Mouse (Mus musculus): ENCODE data around the gene P2rx4. TPM values are rescaled to one million over a fixed set of nuclear protein-coding genes. Genes with fewer than 3 reads are reported as not detected.

Gene P2rx4
- total RNA-seq (2021) = 10 to 100 TPM; 17.9 to 19.0 TPM

DNA sequence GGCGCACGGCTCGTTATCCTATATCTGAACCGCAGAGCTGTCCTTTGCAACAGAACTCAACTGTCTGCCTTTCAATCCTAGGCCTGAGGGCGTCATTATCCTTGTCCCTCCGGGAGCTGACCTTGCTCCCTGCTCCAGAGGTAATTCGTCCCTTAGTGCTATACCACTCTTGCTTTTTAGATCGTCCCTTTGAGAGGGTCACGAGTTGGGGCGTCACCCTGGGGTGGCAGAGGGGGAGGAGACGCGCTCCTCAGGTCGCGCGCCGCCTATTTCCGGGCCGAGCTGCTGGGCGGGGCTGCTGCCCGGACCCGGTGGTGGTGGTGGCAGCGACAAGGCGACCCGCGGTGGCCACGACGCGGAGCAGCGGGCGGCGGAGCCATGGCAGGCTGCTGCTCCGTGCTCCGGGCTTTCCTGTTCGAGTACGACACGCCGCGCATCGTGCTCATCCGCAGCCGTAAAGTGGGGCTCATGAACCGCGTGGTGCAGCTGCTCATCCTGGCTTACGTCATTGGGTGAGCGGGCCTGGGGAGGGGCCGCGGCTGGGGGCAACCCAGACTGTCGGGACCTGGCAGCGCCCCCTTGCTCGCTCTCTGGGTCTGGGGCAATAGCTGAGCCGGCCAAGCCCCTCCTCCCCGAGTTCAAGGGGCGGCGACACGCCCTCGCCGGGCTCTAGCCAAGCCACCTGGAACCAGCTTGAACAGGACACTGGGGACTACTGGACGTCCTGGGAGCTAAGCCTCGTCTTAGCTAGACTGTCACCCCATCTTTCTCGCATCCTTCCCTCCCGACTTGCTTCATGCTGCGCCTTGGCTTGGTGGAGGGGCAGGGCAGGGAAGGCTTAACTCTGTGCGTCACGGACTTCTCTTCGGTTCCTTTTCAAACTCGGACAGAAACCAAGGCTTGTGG lies at the start of gene P2rx4:
Gene P2rx4, plus strand, starts transcription at position 269 of the 906 bp plus-strand sequence.
- DNase-seq = peak; percentile 87

DNA sequence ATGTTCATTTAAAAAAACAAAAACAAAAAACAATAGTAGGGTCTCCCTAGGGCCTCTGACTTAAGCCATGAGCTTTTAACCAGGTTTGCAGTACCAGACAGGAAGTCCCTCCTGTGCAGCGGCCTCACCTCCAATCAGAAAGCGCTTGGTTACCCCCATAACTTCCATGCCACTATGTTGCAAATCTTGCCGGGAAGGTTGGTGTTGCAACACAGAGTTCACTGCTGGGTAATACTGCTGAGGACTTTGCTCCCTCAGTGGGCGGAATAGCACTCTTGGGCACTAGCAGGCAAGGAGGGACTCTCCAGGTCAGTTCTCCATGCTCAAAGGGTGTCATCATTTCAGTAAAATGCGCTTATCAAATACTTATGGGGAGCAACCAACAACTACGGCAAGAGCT lies 44.8 kb upstream of the P2rx4 start:
- no peak for DNase-seq

DNA sequence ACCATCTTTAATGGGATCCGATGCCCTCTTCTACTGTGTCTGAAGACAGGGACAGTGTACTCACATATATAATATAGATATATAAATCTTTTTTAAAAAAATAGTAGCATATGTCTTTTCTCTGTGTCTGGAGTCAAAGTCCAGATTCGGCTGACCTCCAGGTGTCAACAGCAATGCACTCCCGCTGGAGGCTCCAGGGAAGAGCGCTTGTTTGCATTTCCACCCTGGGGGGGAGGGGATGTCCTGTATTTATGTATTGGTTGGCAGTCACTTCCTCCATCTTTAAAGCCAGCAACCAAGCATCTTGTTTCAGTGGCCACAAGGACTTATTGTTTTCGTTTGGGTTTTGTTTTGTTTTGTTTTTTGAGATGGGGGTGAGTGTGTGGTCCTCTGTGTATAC lies 42.3 kb upstream of the P2rx4 start:
- DNase-seq = no peak

DNA sequence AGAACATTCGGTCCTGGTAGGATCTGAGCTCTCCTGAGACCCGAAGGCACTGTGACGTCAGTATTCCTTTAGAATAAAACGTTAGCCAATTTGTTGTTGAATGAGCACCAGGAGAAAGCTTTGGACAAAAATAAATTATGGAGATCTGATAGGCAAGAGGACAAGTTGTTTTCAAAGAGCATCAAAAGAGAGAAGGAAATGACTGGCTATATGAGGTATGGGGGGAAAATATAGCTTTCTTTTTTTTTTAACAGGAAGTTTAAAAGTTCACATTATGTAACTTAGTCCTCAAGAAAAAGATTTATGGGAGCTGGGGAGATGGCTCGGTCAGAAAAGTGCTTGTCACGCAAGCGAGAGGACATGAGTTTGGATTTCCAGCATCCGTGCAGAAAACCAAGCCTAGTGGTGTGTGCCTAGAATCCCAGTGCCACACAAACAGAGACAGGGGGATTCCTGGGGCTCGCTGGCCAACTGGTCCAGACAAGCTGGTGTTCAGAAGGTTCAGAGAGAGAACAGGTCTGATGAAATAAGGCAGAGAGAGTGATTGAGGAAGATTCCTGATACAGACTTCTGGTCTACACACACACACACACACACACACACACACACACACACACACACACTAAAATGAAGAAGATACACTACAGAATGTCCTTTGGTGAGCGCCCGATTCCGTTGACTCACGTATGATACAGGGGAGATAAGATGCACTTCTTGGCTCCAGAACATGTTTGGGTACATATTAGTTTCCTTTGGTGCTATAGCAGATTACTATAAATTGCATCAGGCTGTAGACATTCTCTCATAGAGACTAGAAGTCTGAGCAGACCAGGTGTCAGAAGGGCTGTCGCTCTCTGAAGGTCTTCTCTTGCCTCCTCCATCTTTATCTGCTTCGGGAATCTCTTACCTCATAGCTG lies 38.1 kb upstream of the P2rx4 start:
- no peak for DNase-seq

DNA sequence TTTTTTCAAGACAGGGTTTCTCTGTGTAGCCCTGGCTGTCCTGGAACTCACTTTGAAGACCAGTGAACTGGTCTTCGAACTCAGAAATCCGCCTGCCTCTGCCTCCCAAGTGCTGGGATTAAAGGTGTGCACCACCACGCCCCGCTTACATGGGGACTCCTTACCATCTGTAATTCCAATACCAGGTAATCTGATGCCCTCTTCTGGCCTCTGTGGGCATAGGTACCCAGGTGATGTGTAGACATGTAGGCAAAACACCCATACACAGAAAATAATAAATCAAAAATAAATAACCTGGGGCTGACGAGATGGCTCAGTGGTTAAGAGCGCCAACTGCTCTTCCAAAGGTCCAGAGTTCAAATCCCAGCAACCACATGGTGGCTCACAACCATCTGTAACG lies 35.7 kb upstream of the P2rx4 start:
- peak; percentile 28 for DNase-seq

DNA sequence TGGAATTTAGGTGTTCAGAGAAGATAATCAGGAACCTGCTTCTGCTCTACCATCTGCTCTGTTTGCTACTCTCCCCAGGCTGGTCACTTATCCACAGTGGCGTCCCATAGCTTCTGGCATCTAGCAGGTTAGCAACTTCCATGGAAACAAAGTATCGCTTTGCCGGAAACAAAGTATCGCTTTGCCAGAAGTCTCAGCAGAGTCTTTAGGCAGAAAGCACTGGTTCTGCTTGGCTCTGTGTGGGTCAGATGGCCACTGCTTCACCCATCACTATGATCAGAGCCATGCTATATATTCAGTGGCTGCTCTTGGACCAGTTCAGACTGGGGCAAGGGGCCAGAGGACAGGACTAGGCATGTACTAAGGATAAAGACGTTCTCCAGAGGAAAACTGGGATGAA lies 35.0 kb upstream of the P2rx4 start:
- DNase-seq = no peak

DNA sequence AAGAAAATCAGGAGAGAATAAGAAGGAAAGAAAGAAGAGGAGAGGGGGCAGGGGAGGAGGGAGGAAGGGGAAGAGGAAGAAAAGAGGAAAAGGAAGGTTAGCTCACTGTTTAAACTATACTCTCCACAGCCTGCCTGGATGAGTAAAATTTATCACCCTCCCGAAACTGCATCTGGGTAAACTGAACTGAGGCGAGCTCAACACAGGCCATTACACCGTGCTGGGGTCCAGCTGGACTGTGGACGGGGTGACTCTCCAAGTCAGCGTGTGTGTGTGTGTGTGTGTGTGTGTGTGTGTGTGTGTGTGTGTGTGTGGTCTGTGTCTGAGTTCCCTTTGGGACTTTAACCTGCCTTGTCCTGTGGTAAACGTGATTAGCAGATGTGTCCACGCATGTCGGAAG lies 31.3 kb upstream of the P2rx4 start:
- no peak for DNase-seq

DNA sequence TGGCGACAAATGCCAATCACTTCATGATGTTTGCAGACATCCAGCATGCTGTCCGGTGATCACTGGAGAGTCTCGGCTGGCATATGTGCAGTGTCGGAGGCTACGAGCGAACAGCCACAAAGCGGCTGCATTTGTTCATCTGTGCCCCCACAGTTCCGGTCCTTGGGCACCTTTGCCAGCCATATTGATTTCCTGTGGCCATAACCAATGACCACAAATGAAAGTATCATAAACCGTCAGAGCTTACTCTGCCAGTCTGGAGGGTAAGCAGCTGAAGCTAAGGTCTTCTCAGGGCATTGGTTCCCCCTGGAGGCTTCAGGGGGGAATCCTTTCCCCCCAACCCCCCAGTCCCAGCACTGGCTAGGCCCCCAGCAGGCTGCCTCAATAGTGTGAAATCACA lies 29.4 kb upstream of the P2rx4 start:
- DNase-seq = no peak

DNA sequence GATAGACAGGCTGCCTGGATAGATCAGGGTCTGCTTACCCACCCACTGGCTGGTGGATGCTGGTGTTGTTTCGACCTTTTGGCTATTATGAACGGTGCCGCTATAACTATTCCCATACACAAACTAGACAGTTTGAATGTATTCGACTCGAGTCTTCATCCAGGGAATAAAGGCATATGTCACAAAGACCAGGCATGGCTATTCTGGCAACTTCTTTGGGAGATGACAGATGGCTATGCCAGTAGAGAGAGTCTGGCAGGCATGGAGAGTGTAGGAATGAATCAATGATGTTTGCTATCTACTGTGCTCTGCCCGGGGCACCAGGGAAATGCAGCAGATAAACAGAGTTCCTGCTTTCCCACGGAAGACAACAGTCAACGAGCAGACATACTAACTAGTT lies 27.5 kb upstream of the P2rx4 start:
- DNase-seq = no peak

DNA sequence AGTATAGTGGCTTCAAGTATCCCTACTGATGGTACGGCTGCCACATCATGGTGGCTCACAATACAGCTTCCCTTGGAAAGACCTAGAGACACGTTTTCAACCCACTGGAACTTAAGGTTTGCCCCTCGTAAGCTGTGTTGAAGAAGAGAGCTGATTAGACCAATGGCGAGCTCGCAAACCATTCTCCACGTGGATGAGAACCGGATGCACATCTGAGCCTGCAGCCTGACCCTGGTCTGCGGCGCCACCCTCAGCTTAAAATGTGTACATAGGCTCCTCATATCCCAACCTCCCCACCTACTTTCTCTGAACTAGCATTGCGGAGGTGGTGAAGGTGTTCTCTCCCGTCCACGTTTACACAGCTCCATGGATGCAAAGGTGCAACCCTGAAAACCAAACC lies 26.1 kb upstream of the P2rx4 start:
- no peak for DNase-seq

DNA sequence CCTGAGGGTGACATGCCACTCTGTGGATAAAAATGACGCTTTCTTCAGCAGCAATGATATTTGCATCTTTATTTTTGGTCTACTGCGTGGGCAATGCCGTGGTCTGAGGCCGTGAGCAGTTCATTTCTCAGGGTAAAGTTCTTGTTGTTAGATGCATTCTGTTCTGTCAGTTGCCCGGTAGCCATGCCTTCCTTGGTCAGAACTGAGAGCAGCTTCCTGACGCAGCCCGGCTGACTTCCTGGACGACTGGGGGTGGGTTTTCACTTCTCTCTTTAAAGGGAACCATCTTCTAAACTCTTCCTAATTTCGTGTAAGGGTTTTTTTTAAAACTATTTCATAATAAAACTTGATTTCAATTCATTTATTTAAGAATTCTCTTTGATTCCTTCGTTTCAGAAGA lies 23.4 kb upstream of the P2rx4 start:
- no peak for DNase-seq

DNA sequence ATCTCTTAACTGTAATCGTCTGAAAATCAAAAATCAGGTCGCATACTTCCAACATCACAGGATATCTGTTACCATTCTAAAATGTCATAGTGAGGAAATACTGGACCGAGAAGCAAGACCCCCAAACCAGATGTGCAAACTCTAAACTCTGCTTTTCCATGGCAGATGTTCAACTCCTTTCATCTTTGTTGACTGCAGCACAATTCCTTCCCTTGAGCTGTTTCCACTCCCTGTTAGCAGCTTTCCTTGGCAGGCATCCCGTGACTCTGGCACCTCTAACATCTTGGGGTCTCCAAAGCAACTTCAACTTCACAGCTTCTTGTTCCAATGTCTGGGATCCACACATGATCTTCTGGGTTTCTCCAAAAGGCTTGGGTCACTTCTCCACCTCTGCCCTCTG lies 20.0 kb upstream of the P2rx4 start:
- no peak for DNase-seq

DNA sequence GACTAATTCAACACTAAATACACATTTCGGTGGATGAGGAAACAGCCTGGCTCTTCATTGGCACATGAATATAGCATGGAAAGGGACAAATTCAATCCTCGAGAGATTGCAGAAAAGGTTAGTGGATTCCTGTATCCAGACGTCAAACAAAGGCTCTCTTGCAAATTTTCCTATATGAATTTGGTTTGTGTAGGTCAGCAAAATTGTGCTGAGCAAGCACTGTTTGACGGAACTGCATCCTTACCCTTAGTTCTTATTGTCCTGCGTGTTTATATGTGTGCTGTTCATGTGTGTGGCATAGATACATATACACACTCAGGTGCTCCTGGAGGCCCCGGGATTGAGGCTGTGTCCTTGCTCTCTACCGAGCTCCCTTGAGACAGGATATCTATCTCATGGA lies 18.2 kb upstream of the P2rx4 start:
- no peak for DNase-seq

DNA sequence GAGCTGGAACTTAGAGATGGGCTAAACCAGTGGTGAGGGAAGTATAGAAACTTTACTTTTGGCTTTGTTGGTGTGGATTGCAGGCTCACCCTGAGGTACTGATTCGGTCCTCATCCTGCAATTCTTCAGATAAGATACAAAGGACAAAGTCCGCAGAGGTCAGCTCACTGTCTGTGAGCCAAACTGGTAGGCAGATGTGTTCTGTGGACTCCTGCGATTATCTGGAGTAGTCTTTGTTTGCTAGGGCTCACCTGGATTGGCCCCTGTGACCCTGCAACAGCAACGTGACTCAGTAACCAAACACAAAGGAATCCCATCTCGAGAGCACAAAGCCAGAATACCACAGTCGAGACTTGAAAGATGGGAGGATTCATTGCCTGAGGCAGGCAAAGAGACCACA lies 16.9 kb upstream of the P2rx4 start:
- DNase-seq = no peak

DNA sequence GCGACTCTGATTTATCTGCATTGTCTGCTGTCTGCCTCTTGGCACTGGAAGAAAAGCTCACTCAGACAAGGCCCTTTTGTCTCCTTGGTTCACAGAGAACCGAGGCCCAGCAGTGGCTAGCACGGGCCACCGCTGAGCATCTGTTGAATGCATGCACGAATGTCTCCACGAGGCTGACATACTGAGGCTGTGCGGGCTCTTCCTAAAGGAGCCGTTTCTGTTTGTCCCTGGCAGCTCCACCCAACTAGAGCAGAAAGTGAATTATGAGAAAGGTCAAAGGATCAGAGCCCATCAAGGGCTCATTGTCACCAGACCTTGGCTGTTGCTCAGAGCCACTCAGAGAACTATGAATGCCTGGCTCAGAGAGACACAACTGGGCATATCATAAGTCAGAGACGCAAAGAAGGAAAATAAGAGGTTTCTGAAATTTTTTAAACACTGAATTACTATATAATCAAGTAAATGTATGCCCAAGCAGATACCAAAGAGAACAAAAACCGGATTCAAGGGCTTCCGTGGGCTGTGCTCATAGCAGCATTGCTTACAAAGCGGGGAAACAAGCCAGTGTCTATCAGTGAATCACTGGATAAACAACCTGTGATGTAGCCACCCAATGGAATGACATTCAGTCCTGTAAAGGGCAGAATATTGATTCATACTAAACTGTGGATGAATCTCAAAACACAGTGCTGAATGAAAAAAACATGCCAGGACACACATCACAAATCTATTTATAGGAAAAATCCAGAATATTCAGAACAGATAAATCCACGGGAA lies 13.7 kb upstream of the P2rx4 start:
- DNase-seq = no peak

DNA sequence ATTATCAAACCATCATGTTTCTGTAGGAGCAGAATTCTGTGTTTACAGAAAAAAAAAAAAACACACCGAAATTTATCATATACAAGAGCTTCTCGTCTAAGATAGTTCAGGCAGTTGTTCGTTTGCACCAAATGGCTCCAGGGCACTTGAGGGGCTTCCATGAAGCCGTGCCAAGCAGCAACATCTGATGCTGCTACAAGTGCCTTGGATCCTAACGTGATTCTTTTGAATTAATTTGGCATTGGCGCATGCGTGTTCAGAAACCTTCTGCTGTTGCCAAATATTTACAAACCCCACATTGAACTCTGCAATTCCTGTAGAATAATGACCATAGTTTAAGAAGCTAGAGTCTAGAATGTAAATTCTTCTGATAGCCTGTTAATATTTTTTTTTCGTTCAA lies 11.8 kb upstream of the P2rx4 start:
- no peak for DNase-seq

DNA sequence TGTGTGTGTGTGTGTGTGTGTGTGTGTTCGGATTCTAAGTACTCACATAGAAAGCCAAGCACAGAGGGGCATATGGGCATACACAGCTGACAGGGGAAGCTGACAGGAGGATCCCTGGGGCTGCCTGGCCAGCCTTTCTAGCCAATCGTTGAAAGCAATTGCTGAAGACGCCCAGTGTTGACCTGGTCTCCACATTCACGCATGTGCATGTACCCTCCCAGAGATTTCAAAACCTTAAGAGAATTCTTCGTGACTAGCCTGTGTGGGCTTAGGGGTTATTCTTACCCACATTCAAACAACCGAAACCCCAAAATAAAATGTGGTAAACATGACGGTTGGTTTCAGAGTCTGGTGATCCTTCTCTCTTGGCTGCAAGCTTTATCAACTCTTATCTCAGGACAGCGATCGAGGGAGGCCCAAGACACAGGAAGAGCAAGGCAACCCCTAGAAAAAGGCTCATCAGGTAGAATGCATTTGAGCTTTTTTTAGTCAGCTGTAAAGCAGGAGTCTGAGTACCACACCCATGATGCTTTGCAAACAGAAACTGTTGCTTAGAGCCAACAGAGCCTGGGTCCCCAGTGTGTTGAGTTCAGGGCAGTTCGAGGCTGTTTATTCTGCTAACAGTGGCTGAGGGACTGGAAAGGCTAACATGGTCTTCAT lies 9.2 kb upstream of the P2rx4 start:
- DNase-seq = no peak

DNA sequence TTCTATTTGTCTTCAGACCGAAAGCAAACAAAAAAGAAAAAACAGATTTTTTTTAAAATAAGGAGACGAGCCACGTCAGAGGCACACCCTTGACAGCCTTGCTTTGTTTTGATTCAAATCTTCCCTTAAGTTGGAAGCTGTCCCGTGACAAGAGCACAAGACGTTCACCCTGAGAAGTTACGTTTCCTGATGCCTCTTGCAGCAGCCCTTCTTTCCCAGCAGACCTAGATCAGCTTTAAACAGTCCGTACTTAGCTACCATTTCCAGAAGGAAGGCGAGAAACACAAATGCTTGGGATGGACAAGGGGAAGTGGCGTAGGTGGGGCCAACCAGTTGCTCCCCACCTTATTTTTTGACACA lies 8.7 kb upstream of the P2rx4 start:
- DNase-seq = no peak

DNA sequence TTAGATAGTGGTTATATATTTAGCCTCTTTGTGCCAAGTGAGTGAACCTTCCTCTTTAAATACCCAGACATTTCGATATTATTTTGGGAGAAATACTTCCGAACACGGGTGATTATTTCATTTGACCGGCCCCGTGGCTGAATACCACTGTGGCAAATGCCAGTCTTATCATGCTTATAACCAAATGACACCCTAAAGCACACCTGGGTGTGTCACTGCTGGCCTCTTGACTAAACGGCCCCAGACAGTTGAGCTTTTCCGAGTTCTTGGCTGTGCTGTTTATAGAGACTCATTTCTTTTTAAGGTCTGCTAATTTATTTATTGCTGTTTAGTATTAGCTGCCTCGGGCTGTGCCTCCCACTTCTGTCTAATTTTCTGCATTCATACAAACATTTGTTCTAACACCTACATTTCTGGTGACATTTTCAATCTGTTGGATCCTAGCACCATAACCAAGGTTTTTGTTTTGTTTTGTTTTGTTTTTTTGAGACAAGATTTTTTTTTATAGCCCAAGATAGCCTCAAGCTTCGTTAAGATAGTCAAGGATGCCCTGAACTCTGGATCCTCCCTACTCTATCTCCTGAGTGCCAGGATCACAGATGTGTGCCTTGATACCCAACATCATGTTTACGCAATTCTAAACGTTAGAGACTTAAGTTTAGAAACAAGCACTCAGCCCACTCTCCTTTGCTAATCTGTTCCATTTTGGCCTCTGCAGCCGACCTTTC lies 7.1 kb upstream of the P2rx4 start:
- no peak for DNase-seq

DNA sequence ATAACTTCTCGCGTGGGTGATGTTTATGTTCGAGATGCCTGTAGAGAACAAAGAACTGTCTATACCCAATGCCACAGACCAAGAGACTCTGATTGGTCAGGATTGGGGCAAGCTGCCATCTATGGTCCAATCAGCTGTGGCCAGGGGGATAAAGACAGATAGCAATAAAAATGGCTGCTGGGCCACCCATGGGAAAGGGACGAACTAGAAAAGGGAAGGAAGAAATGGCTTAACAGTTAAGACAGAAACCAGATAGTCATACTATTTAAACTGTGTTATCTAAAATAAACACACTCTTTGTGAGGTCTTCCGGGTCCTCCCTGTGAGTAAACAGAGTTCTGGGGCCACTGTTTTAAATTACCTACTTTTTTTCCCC lies 6.5 kb upstream of the P2rx4 start:
- no peak for DNase-seq

DNA sequence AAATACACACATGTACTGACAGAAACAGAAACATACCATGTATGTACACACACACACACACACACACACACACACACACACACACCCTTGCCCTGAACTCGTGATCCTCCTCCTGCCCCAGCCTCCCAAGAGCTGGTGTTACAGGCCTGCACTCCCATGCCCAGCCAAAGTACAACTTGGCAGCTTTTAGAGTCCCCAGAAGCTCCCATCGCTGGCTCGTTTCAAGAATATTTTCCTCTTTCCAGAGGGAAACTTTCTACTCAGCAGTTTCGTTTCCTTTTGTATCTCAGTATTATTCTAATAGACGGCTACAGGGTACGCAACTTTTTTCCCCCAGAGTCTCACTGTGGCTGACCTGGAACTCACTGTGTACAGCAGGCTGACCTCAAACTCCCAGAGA lies 5.2 kb upstream of the P2rx4 start:
- no peak for DNase-seq

DNA sequence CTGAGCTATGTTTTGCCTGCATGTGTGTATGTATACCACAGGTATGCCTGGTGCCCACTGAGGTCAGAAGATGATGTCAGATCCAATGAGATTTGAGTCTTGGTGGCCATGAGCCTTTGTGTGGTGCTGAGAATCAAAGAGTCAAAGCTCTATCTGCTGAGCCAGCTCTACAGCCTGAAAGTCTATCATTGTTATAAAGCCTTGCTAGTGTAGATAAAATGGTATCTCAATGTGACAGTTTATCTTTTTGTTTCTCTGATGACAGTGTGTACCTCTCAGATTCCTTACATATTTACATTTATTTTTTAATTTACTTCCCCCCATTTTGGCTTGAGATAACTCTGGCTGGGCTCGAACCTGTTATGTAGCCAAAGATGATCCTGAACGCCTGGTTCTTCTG lies 3.8 kb upstream of the P2rx4 start:
- DNase-seq = no peak
